Mouse (Mus musculus) inflammation-experienced regulatory T-cells, adult 6 months (primary cell): ENCODE results near the gene Cox8b. TPM values are rescaled to one million over a fixed set of nuclear protein-coding genes. Genes with fewer than 3 reads are reported as not detected.

Source experiments
- ATAC-seq: one replicate; pipeline ENCODE4 v1.8.0; 2017
- polyA plus RNA-seq, 3 experiments: library from polyadenylated mRNA; unstranded; fragments of 100-300 nt; shearing (Covaris generic); gene quantifications; one replicate each; pipeline ENCODE4 v1.2.1; 2017

Gene Cox8b
- polyA plus RNA-seq, 3 experiments from 2014 or later: not detected

DNA sequence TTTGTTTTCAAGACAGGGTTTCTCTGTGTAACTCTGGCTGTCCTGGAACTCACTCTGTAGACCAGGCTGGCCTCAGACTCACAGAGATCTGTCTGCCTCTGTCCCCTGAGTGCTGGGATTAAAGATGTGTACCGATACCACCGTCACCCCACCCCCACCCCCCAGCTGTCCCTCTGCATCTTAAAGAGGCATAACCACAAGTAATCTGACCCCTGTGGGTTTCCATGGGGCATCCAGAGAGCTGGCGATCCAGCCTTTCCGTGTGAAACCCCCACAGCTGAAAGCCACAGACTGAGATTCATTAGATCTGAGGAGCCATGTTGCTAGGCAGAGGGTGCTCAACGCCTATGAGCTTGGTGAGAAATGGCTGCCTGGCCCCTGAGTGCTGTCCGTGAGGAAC, 40.2 kb downstream of the Cox8b start:
- no peak for ATAC-seq

DNA sequence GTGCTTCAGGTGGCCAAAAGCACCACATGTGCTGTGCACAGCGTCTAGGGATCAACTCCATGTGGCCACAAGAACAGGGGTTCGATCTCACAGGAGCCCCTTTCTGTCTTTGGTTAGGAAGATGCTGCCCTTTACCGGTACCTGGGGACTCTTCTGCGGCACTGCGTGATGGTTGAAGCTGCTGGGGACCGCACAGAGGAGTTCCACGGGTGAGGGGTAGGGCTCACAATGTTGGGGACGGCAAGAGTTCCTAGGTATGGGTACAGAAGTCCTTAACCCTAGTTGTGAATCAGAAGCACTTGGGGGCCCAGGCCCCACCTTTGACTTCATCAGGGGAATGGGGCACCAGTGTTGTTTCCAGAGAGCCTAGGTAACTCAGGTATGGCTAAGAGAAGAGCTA, 41.5 kb downstream of the Cox8b start:
- no peak for ATAC-seq

DNA sequence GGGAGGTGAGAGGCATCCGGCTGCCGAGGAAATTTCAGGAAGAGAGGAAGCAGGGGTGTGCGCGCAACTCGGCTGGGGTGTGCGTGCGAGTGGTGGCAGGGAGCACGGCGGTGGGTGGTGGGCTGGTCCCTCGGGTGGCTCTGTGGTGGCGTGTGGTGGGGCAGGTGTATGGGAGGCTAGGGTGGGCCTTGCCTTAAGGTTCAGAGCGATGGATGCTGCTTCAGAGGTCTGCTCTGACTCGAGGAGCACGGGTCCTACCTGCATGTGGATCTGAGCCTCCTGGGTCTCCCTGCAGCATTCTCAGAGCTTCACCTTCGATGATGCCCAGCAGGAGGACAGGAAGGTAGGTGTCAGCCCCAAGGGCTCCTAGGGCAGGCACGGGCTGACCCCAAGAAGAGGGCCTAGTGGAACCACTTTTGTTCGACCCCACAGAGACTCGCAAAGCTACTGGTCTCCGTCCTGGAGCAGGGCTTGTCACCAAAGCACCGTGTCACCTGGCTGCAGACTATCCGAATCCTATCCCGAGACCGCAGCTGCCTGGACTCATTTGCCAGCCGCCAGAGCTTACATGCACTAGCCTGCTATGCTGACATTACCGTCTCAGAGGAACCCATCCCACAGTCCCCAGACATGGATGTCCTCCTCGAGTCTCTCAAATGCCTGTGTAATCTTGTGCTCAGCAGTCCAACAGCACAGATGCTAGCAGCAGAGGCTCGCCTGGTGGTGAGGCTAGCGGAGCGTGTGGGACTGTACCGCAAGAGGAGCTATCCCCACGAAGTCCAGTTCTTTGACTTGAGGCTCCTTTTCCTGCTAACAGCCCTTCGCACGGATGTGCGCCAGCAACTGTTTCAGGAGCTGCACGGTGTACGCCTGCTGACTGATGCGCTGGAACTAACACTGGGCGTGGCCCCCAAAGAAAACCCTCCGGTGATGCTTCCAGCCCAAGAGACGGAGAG, 42.4 kb downstream of the Cox8b start, which contains the start of gene Bet1l:
Gene Bet1l (minus strand): TSS at position 28 of the 956 bp plus-strand sequence.
- ATAC-seq: peak; percentile 26

DNA sequence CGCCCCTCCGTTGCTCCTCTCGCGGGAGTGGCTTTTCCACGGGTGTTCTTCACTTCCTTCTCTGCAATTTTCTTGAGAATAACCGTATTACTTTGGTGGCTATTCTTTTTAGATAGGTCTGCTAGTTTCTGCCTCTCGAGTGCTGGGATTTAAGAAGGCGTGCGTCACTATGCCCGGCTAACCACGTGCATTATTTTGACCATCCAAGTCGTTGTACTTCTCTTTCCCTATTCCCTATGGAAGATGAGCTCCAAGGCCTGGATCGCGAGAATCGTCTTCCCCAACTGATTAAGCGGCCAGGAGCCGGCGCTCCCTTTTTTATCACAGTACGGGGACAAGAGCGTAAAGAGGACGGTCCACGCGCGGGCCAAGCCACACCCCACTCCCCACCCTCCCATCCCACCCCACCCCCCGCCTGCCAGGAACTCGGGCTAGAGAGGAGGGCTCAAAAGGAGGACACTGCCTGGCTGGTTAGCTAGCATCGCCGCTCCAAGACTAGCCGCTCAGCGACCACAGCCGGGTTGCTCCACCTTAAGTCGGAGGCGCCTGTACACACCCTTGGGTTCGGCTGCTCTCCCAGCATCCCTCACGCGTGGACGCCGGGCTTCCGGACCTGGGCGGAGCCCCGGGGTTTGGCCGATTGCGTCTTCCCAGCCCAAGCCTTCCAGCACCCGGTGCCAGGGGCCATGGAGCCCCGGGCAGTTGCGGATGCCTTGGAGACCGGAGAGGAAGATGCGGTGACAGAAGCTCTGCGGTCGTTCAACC, 43.3 kb downstream of the Cox8b start, which contains the start of gene Ric8a:
Gene Ric8a (plus strand): TSS at position 173 of the 765 bp plus-strand sequence.
- ATAC-seq: peak; percentile 65

DNA sequence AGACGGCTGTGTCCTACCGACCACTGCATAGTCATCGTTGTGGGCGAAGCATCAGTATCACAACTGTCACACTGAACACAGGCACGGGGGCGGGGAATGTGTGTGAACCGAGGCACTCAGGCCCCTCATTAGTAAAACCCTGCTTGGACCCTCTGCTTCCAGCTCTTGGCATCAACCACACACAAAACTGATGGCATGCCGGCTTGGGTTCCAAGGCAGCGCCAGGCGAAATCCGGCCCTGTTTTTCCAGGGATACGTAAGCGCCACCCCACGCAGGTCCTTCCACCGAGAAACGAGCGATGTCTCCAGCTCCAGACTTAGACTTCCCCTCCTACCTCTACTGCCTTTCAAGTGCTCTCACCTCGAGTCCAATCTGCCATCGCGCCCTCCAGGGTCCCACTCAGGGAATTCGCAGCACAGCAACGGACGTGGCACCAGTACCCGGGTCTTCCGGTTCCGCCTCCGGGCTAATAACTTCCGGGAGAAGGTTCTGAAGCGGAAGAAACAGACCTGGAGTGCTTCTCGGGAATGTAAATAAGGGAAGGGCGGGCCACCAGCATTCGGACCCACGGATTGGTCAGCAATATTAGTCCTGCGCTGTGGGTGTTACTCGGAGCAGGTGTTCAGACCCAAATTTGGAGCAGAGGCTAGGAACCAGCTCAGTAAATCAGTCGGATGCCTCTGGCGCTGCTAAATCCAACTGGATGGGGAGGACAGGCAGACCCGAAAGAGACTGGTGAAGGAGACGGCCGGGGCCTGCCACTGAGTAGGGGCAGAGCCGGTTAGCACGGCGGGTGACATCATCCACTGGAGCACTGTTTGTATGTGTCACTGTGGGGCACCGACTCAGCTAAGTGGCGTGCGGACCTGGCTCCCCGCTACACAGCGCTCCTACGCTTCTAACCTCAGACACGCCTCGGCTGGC, 44.1 kb downstream of the Cox8b start, which contains the start of gene Gm45785:
Gene Gm45785 (minus strand): TSS at position 472 of the 925 bp plus-strand sequence.
- peak; percentile 71 for ATAC-seq

DNA sequence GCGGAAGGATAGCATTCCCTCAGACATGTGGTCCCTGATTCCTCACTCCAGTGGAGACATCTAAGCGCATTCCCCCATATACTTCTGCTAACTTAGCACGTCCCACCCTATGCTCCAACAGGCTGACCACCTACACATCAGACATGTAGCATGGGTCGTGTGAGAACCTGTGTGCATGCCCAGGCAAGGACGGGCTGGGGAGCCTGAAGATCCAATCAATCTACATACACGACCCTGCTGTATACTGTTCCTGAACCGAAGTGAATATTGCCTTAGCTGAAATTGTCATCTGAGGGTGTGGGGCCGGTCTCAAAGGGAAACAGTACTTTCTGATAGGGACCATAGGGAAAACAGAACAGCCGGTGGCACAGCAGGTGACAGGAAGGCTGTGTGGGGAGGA, 45.1 kb downstream of the Cox8b start:
- no peak for ATAC-seq

DNA sequence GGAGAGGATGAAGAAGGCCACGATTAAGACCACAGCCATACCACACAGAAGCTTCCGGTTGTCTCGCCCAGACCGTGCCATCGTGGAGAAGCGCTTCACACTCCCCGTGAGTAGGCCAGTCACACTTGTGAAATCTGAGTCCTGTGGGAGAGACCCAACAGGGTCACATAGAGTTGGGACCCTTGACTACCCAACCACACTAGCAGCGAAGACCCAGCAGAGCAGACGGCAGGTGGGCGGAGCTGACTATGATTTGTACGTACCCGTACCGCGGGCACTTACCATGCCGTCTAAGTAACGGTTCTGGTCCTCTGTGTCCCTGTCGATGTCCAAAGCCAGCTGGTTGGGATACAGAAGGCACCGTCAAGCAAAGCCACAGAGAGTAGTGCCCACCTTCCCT, 45.8 kb downstream of the Cox8b start:
- ATAC-seq: no peak

DNA sequence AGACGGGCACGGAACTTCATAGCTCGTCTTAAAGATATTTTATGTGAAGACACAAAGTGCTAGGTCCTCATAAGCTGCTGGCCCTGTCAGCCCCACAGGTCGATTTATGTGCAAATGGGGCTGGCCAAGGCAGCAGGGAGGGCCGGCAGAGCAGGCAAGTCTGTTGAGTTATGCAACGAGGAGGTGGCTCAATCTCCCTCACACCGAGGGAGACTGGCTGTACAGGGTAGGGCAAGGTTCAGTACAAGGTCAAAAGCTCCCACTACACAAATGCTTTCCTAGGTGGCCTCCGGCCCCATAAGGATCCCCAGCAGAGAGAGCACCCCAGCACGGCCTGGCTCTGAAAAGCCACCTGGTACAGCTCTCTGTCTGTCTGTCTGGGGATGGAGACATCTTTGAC, 46.9 kb downstream of the Cox8b start:
- no peak for ATAC-seq

DNA sequence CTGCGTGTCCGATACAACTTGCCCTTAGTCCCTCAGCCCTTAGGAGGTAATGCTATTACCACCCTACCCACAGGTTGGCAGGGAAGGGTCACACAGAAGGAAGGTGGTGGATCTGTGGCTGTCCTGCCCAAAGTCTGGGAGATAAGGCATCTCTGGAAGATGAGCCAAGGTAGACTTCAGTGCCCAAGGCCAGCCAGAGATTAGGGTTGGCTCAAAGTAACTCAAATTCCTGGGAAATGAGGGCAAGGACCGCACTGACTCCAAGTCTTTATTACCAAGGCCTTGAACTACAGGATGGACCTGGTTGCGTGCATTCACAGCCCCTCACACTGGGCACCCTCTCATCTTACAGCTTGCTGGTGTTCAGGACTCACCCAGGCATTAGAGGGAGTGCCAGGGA, 48.3 kb downstream of the Cox8b start:
- no peak for ATAC-seq

Other genes with a start within 250 kb of the Cox8b start
- under 1 TPM in 1 of 3 experiments, not detected in 2; 0.05 TPM for gene Olfr539, start 240.5 kb downstream of the Cox8b start, polyA plus RNA-seq
- gene Olfr45, start 218.5 kb downstream of the Cox8b start, polyA plus RNA-seq: under 1 TPM in 1 of 3 experiments, not detected in 2; 0.05 TPM
- gene Olfr541, start 203.2 kb downstream of the Cox8b start, polyA plus RNA-seq: not detected
- gene Cyp2e1, start 136.7 kb downstream of the Cox8b start, polyA plus RNA-seq: not detected
- not detected for gene Syce1, start 112.6 kb downstream of the Cox8b start, polyA plus RNA-seq
- gene Zfp941, start 78.3 kb downstream of the Cox8b start, polyA plus RNA-seq: under 1 TPM in 2 of 3 experiments, not detected in 1; 0.40 TPM
- gene Urah, start 65.4 kb downstream of the Cox8b start, polyA plus RNA-seq: not detected
- gene Scgb1c1, start 54.9 kb downstream of the Cox8b start, polyA plus RNA-seq: not detected
- gene Odf3, start 52.6 kb downstream of the Cox8b start, polyA plus RNA-seq: not detected
- gene Gm45785, start 44.1 kb downstream of the Cox8b start, polyA plus RNA-seq: not detected
- 10 to 100 TPM; 57.0 to 69.1 (median 66.3) TPM for gene Ric8a, start 43.5 kb downstream of the Cox8b start, polyA plus RNA-seq
- gene Bet1l, start 42.9 kb downstream of the Cox8b start, polyA plus RNA-seq: 10 to 100 TPM; 43.0 to 59.7 (median 53.0) TPM
- gene Psmd13, start 18.5 kb downstream of the Cox8b start, polyA plus RNA-seq: 100 to 1,000 TPM in 2 of 3 experiments, 10 to 100 TPM in 1; 98.5 to 206 (median 105) TPM
- 10 to 100 TPM in 2 of 3 experiments, 1 to 10 TPM in 1; 9.1 to 10.8 (median 10.6) TPM for gene Sirt3, start 18.1 kb downstream of the Cox8b start, polyA plus RNA-seq
- not detected for gene Nlrp6, start 20.5 kb upstream of the Cox8b start, polyA plus RNA-seq
- gene Pgghg, start 40.9 kb upstream of the Cox8b start, polyA plus RNA-seq: 10 to 100 TPM; 16.6 to 22.5 (median 18.2) TPM
- gene Ifitm5, start 49.8 kb upstream of the Cox8b start, polyA plus RNA-seq: under 1 TPM in 1 of 3 experiments, not detected in 2; 0.46 TPM
- not detected for gene Gm45717, start 55.5 kb upstream of the Cox8b start, polyA plus RNA-seq
- 10 to 100 TPM; 60.0 to 93.0 (median 74.2) TPM for gene Ifitm2, start 55.5 kb upstream of the Cox8b start, polyA plus RNA-seq
- gene Ifitm1, start 66.8 kb upstream of the Cox8b start, polyA plus RNA-seq: 1 to 10 TPM in 1 of 3 experiments, under 1 TPM in 1, not detected in 1; 0.54 to 6.6 TPM
- 10 to 100 TPM in 1 of 3 experiments, 1 to 10 TPM in 2; 2.7 to 11.2 (median 3.0) TPM for gene Ifitm3, start 110.3 kb upstream of the Cox8b start, polyA plus RNA-seq
- gene Ifitm6, start 117.5 kb upstream of the Cox8b start, polyA plus RNA-seq: under 1 TPM in 1 of 3 experiments, not detected in 2; 0.94 TPM
- gene Gm17387, start 128.7 kb upstream of the Cox8b start, polyA plus RNA-seq: not detected
- 10 to 100 TPM; 11.1 to 13.1 (median 12.5) TPM for gene B4galnt4, start 160.7 kb upstream of the Cox8b start, polyA plus RNA-seq
- gene Pkp3, start 177.8 kb upstream of the Cox8b start, polyA plus RNA-seq: 100 to 1,000 TPM; 413 to 487 (median 426) TPM
- 100 to 1,000 TPM; 149 to 208 (median 206) TPM for gene Sigirr, start 200.1 kb upstream of the Cox8b start, polyA plus RNA-seq
- gene Ano9, start 217.4 kb upstream of the Cox8b start, polyA plus RNA-seq: not detected
- gene Ptdss2, start 221.9 kb upstream of the Cox8b start, polyA plus RNA-seq: 1 to 10 TPM; 6.2 to 9.3 (median 7.0) TPM